Mouse (Mus musculus): ENCODE measurements at regions not wholly inside any gene's neighbourhood (a gene's known extent, or its start where the extent isn't known, plus 50 kb on each side); places are given as distances from the start of the nearest gene placed in this dataset.

- Histone ChIP-seq H3K9me3 (ENCODE audit: control insufficient read depth, low read length) (no peaks in the 10 kb centered on the region), H3K4me1 (replicated peaks; ENCODE audit: control insufficient read depth in 2 of 2, insufficient read depth in 2 of 2, low read length in 1 of 2) (no peaks in the 10 kb centered on the region), H3K4me2 (ENCODE audit: low read depth) (no peak overlapping the region), H3K4me3 (ENCODE audit: insufficient read depth in 1 of 2, low read depth in 2 of 2, low read length in 2 of 2) (no peak overlapping the region), H3K27me3 (ENCODE audit: control insufficient read depth, insufficient read depth, low read length) (no peaks in the 10 kb centered on the region), H3K36me3 (replicated peaks; ENCODE audit: control insufficient read depth, insufficient read depth, low read depth) (no peaks in the 10 kb centered on the region), H3K9ac (replicated peaks) (no peak overlapping the region), H3K27ac (no peak overlapping the region)
- WGBS (ENCODE audit: insufficient replicate concordance): 43% methylated on average over 2 of the region's 2 CpGs
- DNase-seq (ENCODE audit: low read depth in 3 of 3, low spot score in 3 of 3) (no peak), ATAC-seq (ENCODE audit: insufficient read depth) (no peak)
- TF ChIP-seq EP300 (IDR thresholded peaks at IDR 0.05; ENCODE audit: low read depth) (no peak), CTCF (IDR thresholded peaks at IDR 0.05; ENCODE audit: low read depth) (peak; percentile 42; the same call in 1 of the 2 replicates)
Measured at GRCm38 (mm10) chr14:64539436-64539835, 435.4 kb downstream of the Prss52 start.

DNA sequence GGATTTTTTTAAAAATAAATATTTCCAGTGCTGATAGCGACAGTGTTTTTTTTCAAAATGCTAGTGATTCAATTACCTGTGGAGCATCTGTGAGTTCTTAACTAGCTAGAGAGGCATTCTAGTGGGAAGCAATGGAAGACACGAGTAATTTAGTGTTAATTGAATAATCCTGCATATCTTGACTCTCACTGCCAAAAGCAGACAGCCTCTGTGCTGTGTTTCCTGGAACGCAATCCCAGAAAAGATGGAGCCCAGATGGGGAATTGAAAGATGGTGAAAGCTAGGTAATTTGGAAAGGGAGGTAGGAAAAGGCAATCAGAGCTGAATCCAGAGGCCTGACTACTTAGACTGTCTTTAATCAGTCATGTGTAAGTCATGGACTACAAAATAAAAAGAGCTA is 441.0 kb downstream of the Prss52 start:
- WGBS (ENCODE audit: insufficient replicate concordance): 53% methylated on average over 3 of the region's 3 CpGs
- TF ChIP-seq CTCF (IDR thresholded peaks at IDR 0.05; ENCODE audit: low read depth): no peak
- no peak for TF ChIP-seq EP300 (IDR thresholded peaks at IDR 0.05; ENCODE audit: low read depth)
- H3K9me3 ChIP-seq (ENCODE audit: control insufficient read depth, low read length): no peaks in the 10 kb centered on the region
- H3K9ac ChIP-seq (replicated peaks): no peak overlapping the region
- DNase-seq (ENCODE audit: low read depth in 3 of 3, low spot score in 3 of 3) (no peak), ATAC-seq (ENCODE audit: insufficient read depth) (no peak)
- no peaks in the 10 kb centered on the region for H3K27me3 ChIP-seq (ENCODE audit: control insufficient read depth, insufficient read depth, low read length)
- no peak overlapping the region for H3K4me3 ChIP-seq (ENCODE audit: insufficient read depth in 1 of 2, low read depth in 2 of 2, low read length in 2 of 2)
- H3K36me3 ChIP-seq (replicated peaks; ENCODE audit: control insufficient read depth, insufficient read depth, low read depth): no peaks in the 10 kb centered on the region
- H3K27ac ChIP-seq: no peak overlapping the region
- no peaks in the 10 kb centered on the region for H3K4me1 ChIP-seq (replicated peaks; ENCODE audit: control insufficient read depth in 2 of 2, insufficient read depth in 2 of 2, low read length in 1 of 2)
- H3K4me2 ChIP-seq (ENCODE audit: low read depth): no peak overlapping the region

- no peak overlapping the region for H3K4me2 ChIP-seq (ENCODE audit: low read depth)
- ATAC-seq (ENCODE audit: insufficient read depth) (no peak), DNase-seq (ENCODE audit: low read depth in 3 of 3, low spot score in 3 of 3) (peak in 2 of 3 experiments; percentile 9 to 11)
- H3K27me3 ChIP-seq (ENCODE audit: control insufficient read depth, insufficient read depth, low read length): no peaks in the 10 kb centered on the region
- no peak overlapping the region for H3K27ac ChIP-seq
- H3K36me3 ChIP-seq (replicated peaks; ENCODE audit: control insufficient read depth, insufficient read depth, low read depth): no peaks in the 10 kb centered on the region
- WGBS (ENCODE audit: insufficient replicate concordance): 2% methylated on average over 4 of the region's 4 CpGs
- no peaks in the 10 kb centered on the region for H3K9me3 ChIP-seq (ENCODE audit: control insufficient read depth, low read length)
- no peak for TF ChIP-seq CTCF (IDR thresholded peaks at IDR 0.05; ENCODE audit: low read depth)
- no peaks in the 10 kb centered on the region for H3K4me1 ChIP-seq (replicated peaks; ENCODE audit: control insufficient read depth in 2 of 2, insufficient read depth in 2 of 2, low read length in 1 of 2)
- H3K9ac ChIP-seq (replicated peaks): no peak overlapping the region
- H3K4me3 ChIP-seq (ENCODE audit: insufficient read depth in 1 of 2, low read depth in 2 of 2, low read length in 2 of 2): no peak overlapping the region
Measured at GRCm38 (mm10) chr14:64546787-64547186, 442.7 kb downstream of the Prss52 start.

DNA sequence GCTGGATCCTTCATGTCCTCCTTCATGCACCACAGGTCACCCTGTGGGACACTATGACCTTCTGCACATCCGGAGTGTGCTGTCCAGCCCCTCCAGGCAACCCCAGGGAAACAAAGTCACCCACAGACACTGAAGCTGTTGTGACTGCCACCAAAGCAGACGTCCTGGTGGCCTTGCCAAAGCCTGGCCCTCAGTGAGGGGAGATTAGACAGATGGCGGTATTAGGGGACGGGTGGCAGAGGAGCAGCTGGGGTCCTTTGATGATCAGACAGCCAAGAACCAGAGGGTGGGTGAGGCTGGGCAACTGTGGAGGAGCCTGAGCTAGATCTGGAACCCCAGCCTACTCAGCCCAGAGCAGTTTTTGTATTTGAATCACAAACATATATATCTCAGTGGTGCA is 448.9 kb downstream of the Prss52 start:
- no peaks in the 10 kb centered on the region for H3K27me3 ChIP-seq (ENCODE audit: control insufficient read depth, insufficient read depth, low read length)
- DNase-seq (ENCODE audit: low read depth in 3 of 3, low spot score in 3 of 3) (no peak), ATAC-seq (ENCODE audit: insufficient read depth) (no peak)
- H3K4me2 ChIP-seq (ENCODE audit: low read depth): no peak overlapping the region
- no peak overlapping the region for H3K27ac ChIP-seq
- no peaks in the 10 kb centered on the region for H3K4me1 ChIP-seq (replicated peaks; ENCODE audit: control insufficient read depth in 2 of 2, insufficient read depth in 2 of 2, low read length in 1 of 2)
- WGBS (ENCODE audit: insufficient replicate concordance): 40% methylated on average over 4 of the region's 4 CpGs
- no peak overlapping the region for H3K9ac ChIP-seq (replicated peaks)
- H3K36me3 ChIP-seq (replicated peaks; ENCODE audit: control insufficient read depth, insufficient read depth, low read depth): no peaks in the 10 kb centered on the region
- no peaks in the 10 kb centered on the region for H3K9me3 ChIP-seq (ENCODE audit: control insufficient read depth, low read length)
- H3K4me3 ChIP-seq (ENCODE audit: insufficient read depth in 1 of 2, low read depth in 2 of 2, low read length in 2 of 2): no peak overlapping the region
- TF ChIP-seq EP300 (IDR thresholded peaks at IDR 0.05; ENCODE audit: low read depth) (no peak), CTCF (IDR thresholded peaks at IDR 0.05; ENCODE audit: low read depth) (no peak)

GRCm38 (mm10) chr14:64556042-64556441 is 452.0 kb downstream of the Prss52 start:
- DNase-seq (ENCODE audit: low read depth in 3 of 3, low spot score in 3 of 3): no peak
- Histone ChIP-seq H3K4me3 (ENCODE audit: insufficient read depth in 1 of 2, low read depth in 2 of 2, low read length in 2 of 2) (no peak overlapping the region), H3K9ac (replicated peaks) (no peak overlapping the region), H3K9me3 (ENCODE audit: control insufficient read depth, low read length) (no peaks in the 10 kb centered on the region), H3K4me1 (replicated peaks; ENCODE audit: control insufficient read depth in 2 of 2, insufficient read depth in 2 of 2, low read length in 1 of 2) (no peaks in the 10 kb centered on the region), H3K36me3 (replicated peaks; ENCODE audit: control insufficient read depth, insufficient read depth, low read depth) (no peaks in the 10 kb centered on the region), H3K4me2 (ENCODE audit: low read depth) (no peak overlapping the region), H3K27ac (no peak overlapping the region), H3K27me3 (ENCODE audit: control insufficient read depth, insufficient read depth, low read length) (no peaks in the 10 kb centered on the region)
- no peak for TF ChIP-seq CTCF (IDR thresholded peaks at IDR 0.05; ENCODE audit: low read depth)
- no peak for TF ChIP-seq EP300 (IDR thresholded peaks at IDR 0.05; ENCODE audit: low read depth)
- no peak for ATAC-seq (ENCODE audit: insufficient read depth)
- WGBS (ENCODE audit: insufficient replicate concordance): 70% methylated on average over 7 of the region's 7 CpGs

Data from liver, embryonic 14.5 days (tissue).